Mouse (Mus musculus) lung, postnatal 0 days (tissue): ENCODE results near the gene Cmss1.

Experiments
- CTCF ChIP-seq: IDR thresholded peaks from 2 replicates; pipeline ENCODE4 v1.5.1; 2016; ENCODE audit warnings: antibody characterized with exemption, mild to moderate bottlenecking
- EP300 ChIP-seq: IDR thresholded peaks from 2 replicates; pipeline ENCODE4 v1.6.1; 2016; ENCODE audit warnings: antibody characterized with exemption, mild to moderate bottlenecking, control low read depth

DNA sequence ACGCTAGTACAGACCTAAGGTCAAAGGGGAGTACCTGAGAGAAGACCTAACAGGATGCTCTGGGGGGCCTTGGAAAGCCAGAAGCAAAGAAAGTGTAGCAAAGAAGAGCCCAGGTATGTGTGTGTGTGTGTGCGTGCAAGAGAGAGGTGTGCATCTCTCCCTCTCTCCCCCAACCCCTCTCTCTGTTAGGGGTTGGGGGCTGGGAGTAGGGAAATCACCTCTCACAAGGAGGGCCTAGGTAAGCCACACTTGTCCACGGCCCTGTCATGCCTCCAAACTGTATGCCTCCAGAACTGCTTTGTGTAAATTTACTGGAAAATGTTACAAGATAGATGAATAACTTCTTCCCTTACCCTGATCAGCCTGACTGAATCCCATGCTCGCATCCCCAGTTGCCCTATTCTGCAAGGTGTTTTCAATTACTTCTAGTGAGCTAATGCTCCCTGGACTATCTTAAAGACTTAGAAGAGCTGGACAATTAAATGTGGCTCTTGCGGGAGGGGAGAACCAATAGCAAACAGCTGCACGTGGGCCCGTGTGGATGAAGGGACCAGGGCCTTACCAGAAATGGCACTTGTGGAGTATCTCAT, 231.3 kb downstream of the Cmss1 start:
- TF ChIP-seq CTCF (no peak), EP300 (no peak)
